In the genomic region with DNA sequence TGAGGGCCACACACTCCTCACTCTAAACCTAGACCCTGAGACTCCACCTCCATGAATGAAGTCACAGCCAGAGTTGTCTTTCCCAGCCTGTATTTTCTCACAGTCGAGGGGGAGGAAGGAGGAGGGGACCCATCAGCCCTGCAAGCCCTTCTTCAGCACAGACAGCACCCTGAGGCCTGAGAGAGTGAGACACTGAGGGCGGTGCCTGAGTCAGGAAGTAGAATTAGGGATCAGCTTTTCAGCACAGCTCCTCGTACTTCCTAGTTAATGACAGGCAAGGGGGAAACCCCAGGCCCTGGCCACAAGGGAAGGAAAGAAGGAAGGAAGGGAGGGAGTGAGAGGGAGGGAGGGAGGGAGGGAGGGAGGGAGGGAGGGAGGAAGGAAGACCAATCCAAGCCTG, we compare ENCODE assay signal across 17 mouse cellular contexts. TPM values are rescaled to one million over a fixed set of nuclear protein-coding genes. Genes with fewer than 3 reads are reported as not detected.
DNase-seq lines count a peak whose midpoint lies in the region; ATAC-seq lines count a peak whose summit lies in the region.
"Had no signal": no experiment of that assay in that cellular context is flagged by ENCODE, and none has a peak within 500 bp of the region (broad histone marks: within the 10 kb centered on the region; RNA-seq: fewer than 3 reads in every experiment).

No protein-coding gene starts in this region.

- WGBS in heart, embryonic 14.5 days: 11% methylated on average over 3 of the region's 3 CpGs
- 18% methylated on average over 3 of the region's 3 CpGs for WGBS in midbrain, embryonic 12.5 days
- 23% methylated on average over 3 of the region's 3 CpGs for WGBS in midbrain, embryonic 14.5 days
- WGBS in neural tube, embryonic 14.5 days: 17% methylated on average over 3 of the region's 3 CpGs

- H3K9ac ChIP-seq in heart, embryonic 14.5 days (ENCODE audit: low read length): peak overlapping the region; percentile 38
- H3K9ac ChIP-seq in midbrain, embryonic 12.5 days (replicated peaks): no peak overlapping the region
- H3K9ac ChIP-seq in midbrain, embryonic 14.5 days (replicated peaks; ENCODE audit: low read length): no peak overlapping the region; the same call in 1 of the 2 replicates
- no peak overlapping the region for H3K9ac ChIP-seq in neural tube, embryonic 14.5 days (replicated peaks; ENCODE audit: low read depth, low read length)
- H3K9ac ChIP-seq: embryonic facial prominence, embryonic 12.5 days; lung, embryonic 15.5 days had no signal

- no peaks in the 10 kb centered on the region for H3K27me3 ChIP-seq in heart, embryonic 14.5 days (ENCODE audit: control insufficient read depth, insufficient read depth, low read length)
- H3K27me3 ChIP-seq in midbrain, embryonic 12.5 days: no peaks in the 10 kb centered on the region
- no peaks in the 10 kb centered on the region for H3K27me3 ChIP-seq in midbrain, embryonic 14.5 days (ENCODE audit: control insufficient read depth, insufficient read depth, low read length)
- H3K27me3 ChIP-seq in neural tube, embryonic 14.5 days (ENCODE audit: control insufficient read depth, insufficient read depth, low read length): no peaks in the 10 kb centered on the region
- H3K27me3 ChIP-seq: lung, embryonic 15.5 days had no signal

- no peaks in the 10 kb centered on the region for H3K9me3 ChIP-seq in heart, embryonic 14.5 days (ENCODE audit: control insufficient read depth, low read length)
- no peaks in the 10 kb centered on the region for H3K9me3 ChIP-seq in midbrain, embryonic 12.5 days
- no peaks in the 10 kb centered on the region for H3K9me3 ChIP-seq in midbrain, embryonic 14.5 days (ENCODE audit: control insufficient read depth, low read length)
- H3K9me3 ChIP-seq in neural tube, embryonic 14.5 days (ENCODE audit: control insufficient read depth, low read length): no peaks in the 10 kb centered on the region
- H3K9me3 ChIP-seq: embryonic facial prominence, embryonic 12.5 days; lung, embryonic 15.5 days had no signal

- peaks cover 6 to 9% of the 10 kb centered on the region in 2 experiments; a peak in 2 of 4 replicates for H3K4me1 ChIP-seq in heart, embryonic 14.5 days (ENCODE audit: control insufficient read depth in 2 of 2, insufficient read depth in 2 of 2, low read length in 2 of 2)
- peaks cover 21% of the 10 kb centered on the region; the same call in 1 of the 2 replicates for H3K4me1 ChIP-seq in midbrain, embryonic 12.5 days
- H3K4me1 ChIP-seq in midbrain, embryonic 14.5 days (ENCODE audit: control insufficient read depth, insufficient read depth, low read length): peaks cover 21% of the 10 kb centered on the region
- H3K4me1 ChIP-seq in neural tube, embryonic 14.5 days (ENCODE audit: control insufficient read depth, insufficient read depth, low read length): peaks cover 16% of the 10 kb centered on the region; the same call in 1 of the 2 replicates
- H3K4me1 ChIP-seq: embryonic facial prominence, embryonic 12.5 days; lung, embryonic 15.5 days had no signal

- H3K4me3 ChIP-seq in heart, embryonic 14.5 days (ENCODE audit: control insufficient read depth in 1 of 2, insufficient read depth in 1 of 2, low read depth in 1 of 2, low read length in 2 of 2): no peak overlapping the region
- H3K4me3 ChIP-seq in midbrain, embryonic 12.5 days: no peak overlapping the region
- H3K4me3 ChIP-seq in midbrain, embryonic 14.5 days (replicated peaks; ENCODE audit: low read depth, low read length): no peak overlapping the region
- H3K4me3 ChIP-seq in neural tube, embryonic 14.5 days (ENCODE audit: low read depth, low read length): no peak overlapping the region
- H3K4me3 ChIP-seq: embryonic facial prominence, embryonic 12.5 days; lung, embryonic 15.5 days had no signal

- peaks cover 22% of the 10 kb centered on the region; the same call in 1 of the 2 replicates for H3K36me3 ChIP-seq in heart, embryonic 14.5 days (ENCODE audit: control insufficient read depth, insufficient read depth, low read length)
- H3K36me3 ChIP-seq in midbrain, embryonic 12.5 days: peaks cover 81% of the 10 kb centered on the region
- peaks cover 79% of the 10 kb centered on the region for H3K36me3 ChIP-seq in midbrain, embryonic 14.5 days (ENCODE audit: control insufficient read depth, insufficient read depth, low read length)
- peaks cover 24% of the 10 kb centered on the region for H3K36me3 ChIP-seq in neural tube, embryonic 14.5 days (ENCODE audit: control insufficient read depth, insufficient read depth, low read length)
- H3K36me3 ChIP-seq: embryonic facial prominence, embryonic 12.5 days; lung, embryonic 15.5 days had no signal

- no peak for DNase-seq in heart, adult 9 months (ENCODE audit: low spot score in 2 of 2)
- no peak for DNase-seq in midbrain, embryonic 14.5 days
- no peak for DNase-seq in yolk sac, embryonic 10.5 days (ENCODE audit: low spot score)
- no peak for DNase-seq in urinary bladder, postnatal 25 days (ENCODE audit: low spot score)
- DNase-seq: cerebellum, adult 11 months; kidney, adult 18-20 months; layer of hippocampus, adult 9-11 months; right cerebral cortex, postnatal 4 days had no signal

- peak overlapping the region in 1 of 2 experiments; percentile 44; a peak in 1 of 4 replicates for H3K27ac ChIP-seq in heart, embryonic 14.5 days (replicated peaks in 1 of 2; ENCODE audit: control insufficient read depth in 1 of 2, insufficient read depth in 1 of 2, low read depth in 2 of 2, low read length in 2 of 2)
- H3K27ac ChIP-seq in midbrain, embryonic 12.5 days (replicated peaks): 0 out of 2 replicates have a peak overlapping the region, but pooled peaks have one; percentile 39
- no peak overlapping the region for H3K27ac ChIP-seq in midbrain, embryonic 14.5 days (replicated peaks; ENCODE audit: low read depth, low read length)
- H3K27ac ChIP-seq in neural tube, embryonic 14.5 days (ENCODE audit: low read depth, low read length): no peak overlapping the region; the same call in 1 of the 2 replicates
- H3K27ac ChIP-seq: embryonic facial prominence, embryonic 12.5 days; lung, embryonic 15.5 days had no signal

- ATAC-seq in heart, embryonic 14.5 days (ENCODE audit: insufficient number of reproducible peaks, insufficient read depth, low FRiP score, low read depth): peak; percentile 28; the same call in 1 of the 2 replicates
- no peak for ATAC-seq in midbrain, embryonic 12.5 days (ENCODE audit: low FRiP score, low read depth)
- ATAC-seq in midbrain, embryonic 14.5 days (ENCODE audit: low FRiP score, low TSS enrichment): no peak
- peak; percentile 88 for ATAC-seq in granulocyte monocyte progenitor cell, adult 5-6 weeks (replicated peaks; ENCODE audit: poor library complexity, severe bottlenecking)
- peak; percentile 11; the same call in 1 of the 2 replicates for ATAC-seq in neural tube, embryonic 14.5 days (ENCODE audit: low read depth)

- H3K4me2 ChIP-seq in heart, embryonic 14.5 days (ENCODE audit: low read length): no peak overlapping the region
- no peak overlapping the region for H3K4me2 ChIP-seq in midbrain, embryonic 12.5 days (replicated peaks)
- H3K4me2 ChIP-seq in midbrain, embryonic 14.5 days (ENCODE audit: low read length): no peak overlapping the region
- no peak overlapping the region for H3K4me2 ChIP-seq in neural tube, embryonic 14.5 days (ENCODE audit: low read depth, low read length)
- H3K4me2 ChIP-seq: embryonic facial prominence, embryonic 12.5 days; lung, embryonic 15.5 days had no signal

RNA-seq across cellular contexts. Expression of gene Aspdh, which starts 11.9 kb away (rescaled TPM):
- polyA plus RNA-seq in heart, embryonic 14.5 days (2014; fragmentation: Nextera tagmentation; extraction: Ambion mirVana): 0.34 and 1.4 TPM in 2 replicates
- 3.4 and 5.1 TPM in 2 replicates for polyA plus RNA-seq in midbrain, embryonic 12.5 days (2016; fragmentation: Nextera tagmentation; extraction: Ambion mirVana)
- 8.6 and 8.9 TPM in 2 replicates for polyA plus RNA-seq in midbrain, embryonic 14.5 days (2014; fragmentation: Nextera tagmentation; extraction: Ambion mirVana)
- not detected in 2 replicates for total RNA-seq in granulocyte monocyte progenitor cell, adult 5-6 weeks (2014; fragmentation: Nextera tagmentation)
- not detected in 2 replicates for total RNA-seq in granulocyte monocyte progenitor cell, adult 5-6 weeks (2017)
- polyA plus RNA-seq in neural tube, embryonic 14.5 days (2014; fragmentation: Nextera tagmentation; extraction: Ambion mirVana): 3.3 and 5.2 TPM in 2 replicates
- total RNA-seq: adrenal gland, adult 18-20 months; ES-E14 had no signal
- polyA plus RNA-seq: limb, embryonic 11.5 days had no signal

RNA-seq across cellular contexts. Expression of gene Josd2, which starts 14.5 kb away (rescaled TPM):
- polyA plus RNA-seq in heart, embryonic 14.5 days (2014; fragmentation: Nextera tagmentation; extraction: Ambion mirVana): 128 and 131 TPM in 2 replicates
- polyA plus RNA-seq in midbrain, embryonic 12.5 days (2016; fragmentation: Nextera tagmentation; extraction: Ambion mirVana): 56.2 and 58.1 TPM in 2 replicates
- polyA plus RNA-seq in midbrain, embryonic 14.5 days (2014; fragmentation: Nextera tagmentation; extraction: Ambion mirVana): 27.9 and 32.5 TPM in 2 replicates
- total RNA-seq in granulocyte monocyte progenitor cell, adult 5-6 weeks (2014; fragmentation: Nextera tagmentation): 26.4 and 62.3 TPM in 2 replicates
- 15.9 and 31.2 TPM in 2 replicates for total RNA-seq in granulocyte monocyte progenitor cell, adult 5-6 weeks (2017)
- polyA plus RNA-seq in neural tube, embryonic 14.5 days (2014; fragmentation: Nextera tagmentation; extraction: Ambion mirVana): 26.9 and 33.4 TPM in 2 replicates

RNA-seq across cellular contexts. Expression of gene Lrrc4b, which starts 24.4 kb away (rescaled TPM):
- 4.1 and 4.5 TPM in 2 replicates for polyA plus RNA-seq in heart, embryonic 14.5 days (2014; fragmentation: Nextera tagmentation; extraction: Ambion mirVana)
- 12.0 and 13.5 TPM in 2 replicates for polyA plus RNA-seq in midbrain, embryonic 12.5 days (2016; fragmentation: Nextera tagmentation; extraction: Ambion mirVana)
- polyA plus RNA-seq in midbrain, embryonic 14.5 days (2014; fragmentation: Nextera tagmentation; extraction: Ambion mirVana): 28.4 and 39.0 TPM in 2 replicates
- not detected in 2 replicates for total RNA-seq in granulocyte monocyte progenitor cell, adult 5-6 weeks (2014; fragmentation: Nextera tagmentation)
- not detected in 2 replicates for total RNA-seq in granulocyte monocyte progenitor cell, adult 5-6 weeks (2017)
- 21.9 and 28.1 TPM in 2 replicates for polyA plus RNA-seq in neural tube, embryonic 14.5 days (2014; fragmentation: Nextera tagmentation; extraction: Ambion mirVana)

RNA-seq across cellular contexts. Expression of gene Emc10, which starts 43.1 kb away (rescaled TPM):
- 101 and 114 TPM in 2 replicates for polyA plus RNA-seq in heart, embryonic 14.5 days (2014; fragmentation: Nextera tagmentation; extraction: Ambion mirVana)
- polyA plus RNA-seq in midbrain, embryonic 12.5 days (2016; fragmentation: Nextera tagmentation; extraction: Ambion mirVana): 132 and 136 TPM in 2 replicates
- polyA plus RNA-seq in midbrain, embryonic 14.5 days (2014; fragmentation: Nextera tagmentation; extraction: Ambion mirVana): 152 and 163 TPM in 2 replicates
- 63.1 and 126 TPM in 2 replicates for total RNA-seq in granulocyte monocyte progenitor cell, adult 5-6 weeks (2014; fragmentation: Nextera tagmentation)
- total RNA-seq in granulocyte monocyte progenitor cell, adult 5-6 weeks (2017): 33.7 and 42.0 TPM in 2 replicates
- polyA plus RNA-seq in neural tube, embryonic 14.5 days (2014; fragmentation: Nextera tagmentation; extraction: Ambion mirVana): 153 and 162 TPM in 2 replicates

RNA-seq across cellular contexts. Expression of gene Fam71e1, which starts 43.1 kb away (rescaled TPM):
- 8.7 and 9.2 TPM in 2 replicates for polyA plus RNA-seq in heart, embryonic 14.5 days (2014; fragmentation: Nextera tagmentation; extraction: Ambion mirVana)
- 32.4 and 35.1 TPM in 2 replicates for polyA plus RNA-seq in midbrain, embryonic 12.5 days (2016; fragmentation: Nextera tagmentation; extraction: Ambion mirVana)
- polyA plus RNA-seq in midbrain, embryonic 14.5 days (2014; fragmentation: Nextera tagmentation; extraction: Ambion mirVana): 26.8 and 28.6 TPM in 2 replicates
- total RNA-seq in granulocyte monocyte progenitor cell, adult 5-6 weeks (2014; fragmentation: Nextera tagmentation): 12.3 TPM in 1 of 2 replicates, not detected in the other
- total RNA-seq in granulocyte monocyte progenitor cell, adult 5-6 weeks (2017): 0.67 and 3.0 TPM in 2 replicates
- 19.5 and 24.9 TPM in 2 replicates for polyA plus RNA-seq in neural tube, embryonic 14.5 days (2014; fragmentation: Nextera tagmentation; extraction: Ambion mirVana)

Comparison
In these comparisons a context has a peak if more than half of its experiments do, and no peak if none do; other contexts are left out.
1. ATAC-seq: peak in heart, embryonic 14.5 days (single experiment), granulocyte monocyte progenitor cell, adult 5-6 weeks (single experiment) and neural tube, embryonic 14.5 days (single experiment); none in midbrain, embryonic 12.5 days (single experiment) and midbrain, embryonic 14.5 days (single experiment).